Mouse (Mus musculus): Measurements from ENCODE around the gene Rpl36-ps4. TPM values are rescaled to one million over a fixed set of nuclear protein-coding genes. Genes with fewer than 3 reads are reported as not detected.
A peak's percentile ranks its signal among the peaks of the same experiment; 100 is the strongest.
"Not testable (repeated sequence)": the region's sequence is repeated elsewhere in the genome, so short reads cannot be mapped to it uniquely, and the experiment has no call there.

Gene Rpl36-ps4
- total and polyA plus RNA-seq, 2 experiments from 2014 or later: not detected

GRCm38 (mm10) chr17:87957096-87957840, 36.5 kb downstream of the Rpl36-ps4 start:
- H3K27me3 ChIP-seq (ENCODE audit: insufficient read depth, low read length): no peaks in the 10 kb centered on the region
- no peak for DNase-seq (ENCODE audit: low spot score)
- no peaks in the 10 kb centered on the region for H3K4me1 ChIP-seq (ENCODE audit: insufficient read depth, low read length)
- no peak overlapping the region for H3K4me2 ChIP-seq (ENCODE audit: low read depth, low read length, poor library complexity, severe bottlenecking)
- no peaks in the 10 kb centered on the region for H3K9me3 ChIP-seq (ENCODE audit: low read length)
- ATAC-seq (ENCODE audit: low FRiP score): no peak
- H3K9ac ChIP-seq (replicated peaks; ENCODE audit: low read length, poor library complexity, severe bottlenecking): no peak overlapping the region
- 81% methylated on average over 12 of the region's 12 CpGs for WGBS
- no peak overlapping the region for H3K27ac ChIP-seq (ENCODE audit: low read depth, low read length)
- no peak overlapping the region for H3K4me3 ChIP-seq (ENCODE audit: low read depth, low read length)
- H3K36me3 ChIP-seq (ENCODE audit: insufficient read depth, low read length): no peaks in the 10 kb centered on the region
- no peak for TF ChIP-seq CTCF (IDR thresholded peaks at IDR 0.05)

GRCm38 (mm10) chr17:87958283-87958682, 37.5 kb downstream of the Rpl36-ps4 start:
- H3K4me3 ChIP-seq (ENCODE audit: low read depth, low read length): no peak overlapping the region
- no peak overlapping the region for H3K27ac ChIP-seq (ENCODE audit: low read depth, low read length)
- H3K9ac ChIP-seq (replicated peaks; ENCODE audit: low read length, poor library complexity, severe bottlenecking): no peak overlapping the region
- 66% methylated on average over 8 of the region's 8 CpGs for WGBS
- no peak; the same call in 1 of the 2 replicates for TF ChIP-seq CTCF (IDR thresholded peaks at IDR 0.05)
- H3K9me3 ChIP-seq (ENCODE audit: low read length): no peaks in the 10 kb centered on the region
- ATAC-seq (ENCODE audit: low FRiP score) (no peak), DNase-seq (ENCODE audit: low spot score) (no peak)
- H3K36me3 ChIP-seq (ENCODE audit: insufficient read depth, low read length): no peaks in the 10 kb centered on the region
- H3K27me3 ChIP-seq (ENCODE audit: insufficient read depth, low read length): no peaks in the 10 kb centered on the region
- H3K4me2 ChIP-seq (ENCODE audit: low read depth, low read length, poor library complexity, severe bottlenecking): no peak overlapping the region
- H3K4me1 ChIP-seq (ENCODE audit: insufficient read depth, low read length): no peaks in the 10 kb centered on the region

- not testable (repeated sequence) for DNase-seq (ENCODE audit: low spot score); H3K4me3 ChIP-seq (ENCODE audit: low read depth, low read length); H3K27ac ChIP-seq (ENCODE audit: low read depth, low read length); H3K4me1 ChIP-seq (ENCODE audit: insufficient read depth, low read length); H3K4me2 ChIP-seq (ENCODE audit: low read depth, low read length, poor library complexity, severe bottlenecking); H3K27me3 ChIP-seq (ENCODE audit: insufficient read depth, low read length); H3K9ac ChIP-seq (replicated peaks; ENCODE audit: low read length, poor library complexity, severe bottlenecking); ATAC-seq (ENCODE audit: low FRiP score); H3K9me3 ChIP-seq (ENCODE audit: low read length); H3K36me3 ChIP-seq (ENCODE audit: insufficient read depth, low read length)
- 95% methylated on average over 8 of the region's 11 CpGs for WGBS
Observed at GRCm38 (mm10) chr17:87959406-87959805, 38.6 kb downstream of the Rpl36-ps4 start.

GRCm38 (mm10) chr17:87959931-87960330, 39.2 kb downstream of the Rpl36-ps4 start:
- not testable (repeated sequence) for DNase-seq (ENCODE audit: low spot score); ATAC-seq (ENCODE audit: low FRiP score); H3K27ac ChIP-seq (ENCODE audit: low read depth, low read length); H3K4me3 ChIP-seq (ENCODE audit: low read depth, low read length); H3K9ac ChIP-seq (replicated peaks; ENCODE audit: low read length, poor library complexity, severe bottlenecking); H3K4me1 ChIP-seq (ENCODE audit: insufficient read depth, low read length); H3K4me2 ChIP-seq (ENCODE audit: low read depth, low read length, poor library complexity, severe bottlenecking); H3K9me3 ChIP-seq (ENCODE audit: low read length); H3K36me3 ChIP-seq (ENCODE audit: insufficient read depth, low read length); H3K27me3 ChIP-seq (ENCODE audit: insufficient read depth, low read length)
- WGBS: 83% methylated on average over 5 of the region's 5 CpGs

- DNase-seq (ENCODE audit: low spot score): no peak
- no peak for ATAC-seq (ENCODE audit: low FRiP score)
- H3K4me3 ChIP-seq (ENCODE audit: low read depth, low read length): no peak overlapping the region
- H3K27me3 ChIP-seq (ENCODE audit: insufficient read depth, low read length): no peaks in the 10 kb centered on the region
- TF ChIP-seq CTCF (IDR thresholded peaks at IDR 0.05): no peak
- no peak overlapping the region for H3K9ac ChIP-seq (replicated peaks; ENCODE audit: low read length, poor library complexity, severe bottlenecking)
- no peaks in the 10 kb centered on the region for H3K4me1 ChIP-seq (ENCODE audit: insufficient read depth, low read length)
- H3K9me3 ChIP-seq (ENCODE audit: low read length): no peaks in the 10 kb centered on the region
- WGBS: 88% methylated on average over 14 of the region's 14 CpGs
- no peak overlapping the region for H3K27ac ChIP-seq (ENCODE audit: low read depth, low read length)
- H3K36me3 ChIP-seq (ENCODE audit: insufficient read depth, low read length): no peaks in the 10 kb centered on the region
- no peak overlapping the region for H3K4me2 ChIP-seq (ENCODE audit: low read depth, low read length, poor library complexity, severe bottlenecking)
Observed at GRCm38 (mm10) chr17:87963081-87964075, 42.6 kb downstream of the Rpl36-ps4 start.

GRCm38 (mm10) chr17:87968483-87968926, 47.7 kb downstream of the Rpl36-ps4 start:
- ATAC-seq (ENCODE audit: low FRiP score): peak; percentile 60; the same call in 1 of the 2 replicates
- not testable (repeated sequence) for H3K36me3 ChIP-seq (ENCODE audit: insufficient read depth, low read length); H3K9ac ChIP-seq (replicated peaks; ENCODE audit: low read length, poor library complexity, severe bottlenecking); H3K4me3 ChIP-seq (ENCODE audit: low read depth, low read length); H3K27ac ChIP-seq (ENCODE audit: low read depth, low read length); H3K4me2 ChIP-seq (ENCODE audit: low read depth, low read length, poor library complexity, severe bottlenecking); H3K27me3 ChIP-seq (ENCODE audit: insufficient read depth, low read length); DNase-seq (ENCODE audit: low spot score); H3K9me3 ChIP-seq (ENCODE audit: low read length); H3K4me1 ChIP-seq (ENCODE audit: insufficient read depth, low read length)
- peak; percentile 56 for TF ChIP-seq CTCF (IDR thresholded peaks at IDR 0.05)
- WGBS: 41% methylated on average over 6 of the region's 8 CpGs

Other genes starting within 250 kb of the Rpl36-ps4 start
- gene Msh2, start 248.6 kb upstream of the Rpl36-ps4 start, total RNA-seq (2014; rRNA removed): 26.0 and 29.7 TPM in 2 replicates
- gene Msh2, start 248.6 kb upstream of the Rpl36-ps4 start, polyA plus RNA-seq (2015; fragmentation: Nextera tagmentation; extraction: Ambion mirVana): 41.0 and 47.1 TPM in 2 replicates
- 5.1 and 7.3 TPM in 2 replicates for gene Kcnk12, start 123.0 kb upstream of the Rpl36-ps4 start, total RNA-seq (2014; rRNA removed)
- gene Kcnk12, start 123.0 kb upstream of the Rpl36-ps4 start, polyA plus RNA-seq (2015; fragmentation: Nextera tagmentation; extraction: Ambion mirVana): 1.9 and 2.3 TPM in 2 replicates
- 20.9 and 21.9 TPM in 2 replicates for gene Msh6, start 54.1 kb downstream of the Rpl36-ps4 start, total RNA-seq (2014; rRNA removed)
- gene Msh6, start 54.1 kb downstream of the Rpl36-ps4 start, polyA plus RNA-seq (2015; fragmentation: Nextera tagmentation; extraction: Ambion mirVana): 17.4 and 17.6 TPM in 2 replicates
- gene Fbxo11, start 144.3 kb downstream of the Rpl36-ps4 start, total RNA-seq (2014; rRNA removed): 48.5 and 76.9 TPM in 2 replicates
- 22.3 and 27.7 TPM in 2 replicates for gene Fbxo11, start 144.3 kb downstream of the Rpl36-ps4 start, polyA plus RNA-seq (2015; fragmentation: Nextera tagmentation; extraction: Ambion mirVana)

Data from midbrain, postnatal 0 days (tissue).